Mouse (Mus musculus) ES-Bruce4 (cell line): Measurements from ENCODE around the gene Phf13. TPM values are rescaled to one million over a fixed set of nuclear protein-coding genes. Genes with fewer than 3 reads are reported as not detected.

Experiments
- H3K27ac ChIP-seq: 2 replicates; pipeline ENCODE4 v1.5.1; 2012; ENCODE audit warnings: low read length, inconsistent platforms; ENCODE audit not compliant: insufficient read depth
- H3K27me3 ChIP-seq: 2 replicates; pipeline ENCODE4 v1.6.1; 2012; ENCODE audit warnings: mild to moderate bottlenecking, low read length, inconsistent platforms; ENCODE audit not compliant: control insufficient read depth, poor library complexity, insufficient read depth, severe bottlenecking
- H3K36me3 ChIP-seq: 2 replicates; pipeline ENCODE4 v1.6.1; 2012; ENCODE audit warnings: inconsistent platforms, mild to moderate bottlenecking, low read length, moderate library complexity; ENCODE audit not compliant: control insufficient read depth, poor library complexity, insufficient read depth, severe bottlenecking
- H3K4me1 ChIP-seq: one replicate; pipeline ENCODE4 v1.8.1; 2011; ENCODE audit warnings: low read length; ENCODE audit not compliant: control insufficient read depth, insufficient read depth
- H3K4me3 ChIP-seq: 2 replicates; pipeline ENCODE4 v1.5.1; 2011; ENCODE audit warnings: low read depth, mild to moderate bottlenecking, low read length
- H3K9ac ChIP-seq: 2 replicates; pipeline ENCODE4 v1.6.1; 2012; ENCODE audit warnings: low read depth, mild to moderate bottlenecking, inconsistent platforms; ENCODE audit not compliant: poor library complexity, severe bottlenecking
- H3K9me3 ChIP-seq: replicated peaks from 2 replicates; pipeline ENCODE4 v1.6.1; 2012; ENCODE audit warnings: mild to moderate bottlenecking, low read length, inconsistent platforms; ENCODE audit not compliant: control insufficient read depth, poor library complexity, insufficient read depth, severe bottlenecking
- CTCF ChIP-seq: IDR thresholded peaks from one replicate; pipeline ENCODE4 v1.8.1; 2011; ENCODE audit warnings: low read depth, low read length
- EP300 ChIP-seq: IDR thresholded peaks from 2 replicates; pipeline ENCODE4 v1.6.1; 2011; ENCODE audit warnings: low read depth, low read length; ENCODE audit not compliant: insufficient read depth
- POLR2A ChIP-seq: IDR thresholded peaks from one replicate; pipeline ENCODE4 v1.8.1; 2011; ENCODE audit warnings: low read length; ENCODE audit not compliant: insufficient read depth
- polyA plus RNA-seq: library from polyadenylated mRNA; stranded (reverse); fragments of >200 nt; gene quantifications from 2 replicates; pipeline ENCODE4 v1.2.4, GENCODE M21; 2011; ENCODE audit warnings: low read depth; ENCODE audit not compliant: missing spikeins, insufficient read depth, insufficient read length

Phf13 gene
- polyA plus RNA-seq, 1 experiment: 49.7 TPM

DNA sequence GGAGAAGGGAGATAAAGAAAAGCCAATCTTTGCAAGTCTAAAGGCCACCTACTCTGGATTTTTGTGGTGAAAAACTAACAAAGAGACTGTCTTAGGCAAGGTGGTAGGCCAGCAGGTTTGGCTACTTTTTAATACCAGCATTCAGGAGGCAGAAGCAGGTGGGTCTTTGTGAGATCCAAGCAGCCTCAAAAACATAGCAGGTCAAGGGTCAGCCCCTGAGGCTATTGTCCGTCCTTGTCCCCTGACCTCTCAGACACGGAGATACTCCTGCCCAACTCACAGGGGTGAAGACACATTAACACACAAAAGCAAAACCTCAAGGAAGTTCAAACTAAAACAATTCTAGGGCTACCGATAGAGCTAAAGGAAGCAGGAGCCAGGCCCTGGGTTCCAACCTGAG is 10.8 kb upstream of the Phf13 start:
- H3K27me3 ChIP-seq: no peaks in the 10 kb centered on the region
- no peaks in the 10 kb centered on the region for H3K4me1 ChIP-seq
- TF ChIP-seq POLR2A: no peak
- TF ChIP-seq EP300: peak; percentile 98
- H3K27ac ChIP-seq: peak overlapping the region; percentile 84
- H3K36me3 ChIP-seq: peaks cover 2% of the 10 kb centered on the region; the same call in 1 of the 2 replicates
- no peak overlapping the region for H3K9ac ChIP-seq
- H3K9me3 ChIP-seq: no peaks in the 10 kb centered on the region
- no peak overlapping the region for H3K4me3 ChIP-seq

DNA sequence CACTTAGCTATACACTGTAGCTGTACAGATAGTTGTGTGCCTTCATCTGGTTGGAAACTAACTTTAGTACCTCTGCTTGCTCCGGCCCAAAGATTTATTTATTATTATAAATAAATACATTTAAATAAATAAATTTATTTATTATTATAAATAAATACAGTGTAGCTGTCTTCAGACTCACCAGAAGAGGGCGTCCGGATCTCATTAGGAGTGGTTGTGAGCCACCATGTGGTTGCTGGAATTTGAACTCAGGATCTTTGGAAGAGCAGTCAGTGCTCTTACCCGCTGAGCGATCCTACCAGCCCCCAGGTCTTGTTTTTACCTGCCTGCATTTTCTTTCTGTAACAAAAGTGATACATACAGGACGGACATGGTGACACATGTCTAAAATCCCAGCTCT is 10.1 kb upstream of the Phf13 start:
- Histone ChIP-seq H3K9me3 (no peaks in the 10 kb centered on the region), H3K4me1 (no peaks in the 10 kb centered on the region), H3K36me3 (no peaks in the 10 kb centered on the region), H3K27me3 (no peaks in the 10 kb centered on the region), H3K27ac (peak overlapping the region; percentile 84), H3K9ac (no peak overlapping the region), H3K4me3 (no peak overlapping the region)
- no peak for TF ChIP-seq EP300
- TF ChIP-seq POLR2A: no peak
- no peak for TF ChIP-seq CTCF

DNA sequence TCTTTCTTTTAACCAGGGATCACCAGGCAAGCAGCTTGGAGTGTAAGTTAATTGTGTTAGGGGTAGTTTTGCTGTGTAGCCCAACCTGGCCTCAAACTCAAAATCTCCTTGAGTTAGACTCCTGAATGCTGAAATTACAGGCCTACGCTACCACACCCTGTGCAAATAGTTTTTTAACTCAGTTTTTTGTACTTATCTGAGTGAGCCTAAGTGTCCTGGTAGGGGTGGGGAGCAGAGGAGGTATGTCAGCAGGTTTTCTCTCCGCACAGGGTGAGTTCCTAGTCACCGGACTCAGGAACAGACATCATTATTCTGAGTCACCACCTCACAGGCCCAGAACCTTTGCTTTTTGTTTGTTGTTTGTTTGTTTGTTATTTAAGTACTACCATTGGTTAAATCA is 6.0 kb upstream of the Phf13 start:
- Histone ChIP-seq H3K27ac (no peak overlapping the region), H3K9me3 (no peaks in the 10 kb centered on the region), H3K9ac (no peak overlapping the region), H3K4me1 (no peaks in the 10 kb centered on the region), H3K36me3 (no peaks in the 10 kb centered on the region), H3K4me3 (no peak overlapping the region), H3K27me3 (no peaks in the 10 kb centered on the region)
- TF ChIP-seq EP300: no peak
- TF ChIP-seq CTCF: no peak
- no peak for TF ChIP-seq POLR2A

DNA sequence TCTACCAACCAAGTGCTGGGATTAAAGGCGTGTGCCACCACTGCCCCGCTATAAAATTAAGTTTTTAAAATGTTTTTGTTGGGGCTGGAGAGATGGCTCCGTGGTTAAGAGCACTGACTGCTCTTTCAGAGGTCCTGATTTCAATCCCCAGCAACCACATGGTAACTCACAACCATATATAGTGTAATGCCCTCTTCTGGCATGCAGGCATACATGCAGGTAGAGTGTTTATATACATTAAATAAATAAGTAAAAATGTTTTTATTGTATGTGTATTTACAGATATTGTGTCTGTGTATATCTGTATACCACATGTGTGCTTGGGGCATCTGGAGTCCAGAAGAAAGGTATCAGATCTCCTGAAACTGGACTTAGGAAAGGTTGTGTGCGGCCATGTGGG is 5.3 kb upstream of the Phf13 start:
- Histone ChIP-seq H3K27me3 (no peaks in the 10 kb centered on the region), H3K4me1 (no peaks in the 10 kb centered on the region), H3K4me3 (no peak overlapping the region), H3K27ac (no peak overlapping the region), H3K36me3 (no peaks in the 10 kb centered on the region), H3K9me3 (no peaks in the 10 kb centered on the region), H3K9ac (no peak overlapping the region)
- TF ChIP-seq POLR2A: no peak
- TF ChIP-seq EP300: no peak
- TF ChIP-seq CTCF: no peak

DNA sequence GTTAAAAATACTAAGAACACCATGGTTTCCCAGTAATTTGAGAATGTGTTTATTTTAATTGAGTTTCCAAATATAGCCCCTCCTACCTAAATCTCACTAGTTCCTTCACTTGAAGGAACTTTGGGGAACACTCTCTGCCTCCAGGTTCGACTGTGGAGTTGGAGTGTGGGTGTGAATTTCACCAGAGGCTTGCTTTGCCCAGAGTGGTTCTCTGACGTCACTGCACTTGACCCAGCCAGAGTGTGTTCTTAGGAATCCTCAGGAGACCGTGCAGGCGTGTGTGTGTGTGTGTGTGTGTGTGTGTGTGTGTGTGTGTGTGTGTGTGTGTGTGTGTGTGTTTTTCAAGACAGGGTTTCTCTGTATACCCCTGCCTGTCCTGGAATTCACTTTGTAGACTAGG is 4.8 kb upstream of the Phf13 start:
- H3K27ac ChIP-seq: no peak overlapping the region
- no peaks in the 10 kb centered on the region for H3K9me3 ChIP-seq

DNA sequence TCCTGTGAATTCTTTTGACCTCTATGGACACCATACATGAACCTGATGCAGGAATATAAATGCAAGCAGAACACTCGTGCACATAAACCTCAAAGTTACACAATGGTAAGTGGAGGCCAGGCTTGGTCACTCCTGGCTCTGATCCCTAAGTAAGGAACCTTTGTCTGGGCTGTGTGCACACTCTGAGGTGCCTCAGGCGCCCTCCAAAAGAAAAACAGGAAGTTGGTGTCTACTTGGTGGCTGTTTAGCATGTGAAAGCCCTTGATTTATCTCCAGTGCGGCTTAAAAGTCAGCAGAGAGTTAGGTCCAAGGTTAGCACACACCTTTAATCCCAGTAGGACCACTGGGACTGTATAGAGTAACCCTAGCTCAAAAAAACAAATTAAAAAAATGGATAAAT is 3.4 kb upstream of the Phf13 start:
- Histone ChIP-seq H3K4me1 (no peaks in the 10 kb centered on the region), H3K4me3 (no peak overlapping the region), H3K27ac (peak overlapping the region; percentile 88), H3K9me3 (no peaks in the 10 kb centered on the region), H3K36me3 (no peaks in the 10 kb centered on the region), H3K27me3 (no peaks in the 10 kb centered on the region; the same call in 1 of the 2 replicates), H3K9ac (no peak overlapping the region)
- TF ChIP-seq POLR2A (no peak), EP300 (peak; percentile 72; the same call in 1 of the 2 replicates)

More for the DNA sequence above, 4.8 kb upstream of the Phf13 start:
- Histone ChIP-seq H3K27me3 (no peaks in the 10 kb centered on the region), H3K4me3 (no peak overlapping the region), H3K36me3 (no peaks in the 10 kb centered on the region), H3K9ac (no peak overlapping the region), H3K4me1 (no peaks in the 10 kb centered on the region)
- no peak for TF ChIP-seq CTCF
- TF ChIP-seq EP300: no peak
- TF ChIP-seq POLR2A: no peak
